Mouse (Mus musculus): ENCODE results near the gene Scnn1b.
A peak's percentile ranks its signal among the peaks of the same experiment; 100 is the strongest.

Scnn1b gene

DNA sequence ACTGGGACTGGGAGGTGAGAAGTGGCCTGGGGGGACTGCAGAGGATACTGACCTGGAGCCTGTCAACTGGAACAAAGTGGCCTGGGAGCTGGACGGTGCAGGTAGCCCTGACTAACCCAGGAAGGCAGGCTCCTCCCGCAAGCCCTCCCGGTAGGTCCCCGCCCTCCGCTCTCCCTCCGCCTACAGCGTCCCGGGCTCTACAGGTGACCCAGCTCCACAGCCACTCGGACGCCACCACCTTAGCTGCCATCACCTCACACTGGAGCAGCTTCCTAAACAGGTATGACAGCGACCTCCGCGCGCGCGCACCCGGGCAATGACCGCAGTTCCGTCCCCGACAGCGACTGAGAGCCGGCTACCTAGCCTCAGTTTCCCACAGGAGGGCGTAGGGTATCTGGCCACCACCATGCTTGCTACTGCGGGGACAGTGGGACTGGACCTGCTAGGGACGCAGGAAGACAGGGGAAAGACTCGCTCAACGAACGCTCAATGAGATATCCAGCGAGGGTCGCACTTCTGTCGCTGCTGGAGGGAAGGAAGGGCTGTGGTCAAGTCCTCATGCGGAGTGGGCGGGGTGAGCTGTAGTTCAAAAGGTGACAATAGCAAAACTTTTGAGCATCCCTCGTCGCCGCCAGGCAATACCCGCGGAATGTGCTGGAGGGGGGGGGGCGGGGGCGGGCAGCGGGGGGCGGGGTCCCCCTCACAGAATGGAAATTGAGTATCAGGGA is at the start of gene Scnn1b:
Scnn1b (plus strand) TSS at position 181 of the 728 bp plus-strand sequence.
- peak; percentile 15 for DNase-seq

DNA sequence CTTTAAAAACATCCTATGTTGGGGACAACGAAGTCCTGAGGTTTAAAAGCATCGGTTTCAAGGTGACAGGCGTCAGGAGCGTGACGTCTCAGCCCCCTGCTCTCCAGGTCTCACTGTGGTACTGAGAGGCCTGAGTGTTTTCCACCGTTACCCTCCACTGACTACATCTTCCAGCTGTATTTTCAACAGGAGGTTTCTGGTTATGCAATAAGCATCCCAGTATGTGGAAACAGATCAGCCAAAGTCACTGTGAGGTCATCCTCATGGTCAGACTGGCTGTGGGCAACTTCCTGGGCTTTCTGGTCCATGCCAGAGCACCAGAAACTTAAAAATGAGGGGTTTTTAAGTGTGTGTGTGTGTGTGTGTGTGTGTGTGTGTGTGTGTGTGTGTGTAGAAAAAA is 43.2 kb upstream of the Scnn1b start:
- DNase-seq = no peak

GRCm38 (mm10) chr7:121828481-121828880 is 36.4 kb upstream of the Scnn1b start:
- no peak for DNase-seq

- DNase-seq = no peak
Measured at GRCm38 (mm10) chr7:121835392-121835791, 29.4 kb upstream of the Scnn1b start.

DNA sequence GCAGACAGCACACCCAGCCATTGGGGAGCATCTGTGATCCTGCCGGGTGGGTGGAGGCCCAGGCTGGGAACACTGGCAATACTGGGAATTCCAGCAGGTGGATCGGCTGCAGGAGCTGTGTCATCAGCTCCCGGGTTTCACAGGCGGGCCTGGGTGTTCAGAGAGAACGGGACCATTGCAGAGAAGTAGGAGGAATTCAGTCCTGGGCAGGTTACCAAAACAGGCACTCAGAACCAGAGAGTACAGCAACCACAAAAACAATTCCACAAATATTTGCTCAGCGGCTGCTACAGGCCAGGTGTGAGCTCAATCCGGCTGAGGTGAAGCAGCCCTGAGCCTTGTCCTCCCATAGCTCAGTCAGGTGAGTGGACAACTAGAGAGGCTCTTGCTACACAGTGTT is 28.0 kb upstream of the Scnn1b start:
- DNase-seq = no peak

GRCm38 (mm10) chr7:121840810-121841209 is 24.0 kb upstream of the Scnn1b start:
- no peak for DNase-seq

DNA sequence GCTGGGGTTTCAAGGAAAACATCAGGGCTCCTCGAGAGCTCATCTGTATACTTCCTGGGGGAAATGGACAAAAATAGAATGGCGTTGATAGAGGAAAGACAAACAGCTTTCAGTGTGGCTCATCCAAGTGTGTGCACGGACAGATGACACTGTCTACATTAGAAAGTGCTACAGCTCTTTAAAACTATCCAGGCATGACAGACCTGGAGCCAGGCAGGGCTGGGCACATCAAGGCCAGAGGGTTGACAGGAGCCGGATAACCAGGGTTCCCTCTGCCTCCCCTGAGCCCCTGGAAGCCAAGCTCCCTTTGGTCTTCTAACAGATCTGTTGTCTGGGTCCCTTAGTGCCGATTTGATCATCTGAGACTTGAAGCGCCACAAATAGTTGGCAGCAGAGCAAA is 22.6 kb upstream of the Scnn1b start:
- no peak for DNase-seq

DNA sequence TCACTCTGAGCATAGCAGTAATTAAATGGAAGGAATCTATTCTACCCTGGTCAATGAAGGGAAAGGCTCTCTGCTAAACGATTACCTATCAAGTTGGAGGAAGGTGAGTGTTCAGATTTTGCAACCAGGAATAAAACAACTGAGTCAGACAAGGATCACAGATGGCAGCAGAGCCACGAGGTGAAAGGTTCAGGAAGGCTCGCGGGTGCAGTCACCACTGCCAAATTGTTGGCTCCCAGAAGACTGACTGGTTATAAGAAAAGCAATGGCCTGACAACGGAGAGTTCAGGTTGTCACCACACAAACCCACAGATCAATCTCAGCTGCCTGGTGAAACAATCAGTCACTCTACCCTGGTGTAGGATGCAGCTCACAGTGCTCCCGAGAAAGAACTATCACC is 18.9 kb upstream of the Scnn1b start:
- no peak for DNase-seq

- DNase-seq = no peak
Measured at GRCm38 (mm10) chr7:121848537-121849168, 16.2 kb upstream of the Scnn1b start.

- DNase-seq = no peak
Measured at GRCm38 (mm10) chr7:121857177-121857884, 7.5 kb upstream of the Scnn1b start.

GRCm38 (mm10) chr7:121858939-121859338 is 5.9 kb upstream of the Scnn1b start:
- no peak for DNase-seq

DNA sequence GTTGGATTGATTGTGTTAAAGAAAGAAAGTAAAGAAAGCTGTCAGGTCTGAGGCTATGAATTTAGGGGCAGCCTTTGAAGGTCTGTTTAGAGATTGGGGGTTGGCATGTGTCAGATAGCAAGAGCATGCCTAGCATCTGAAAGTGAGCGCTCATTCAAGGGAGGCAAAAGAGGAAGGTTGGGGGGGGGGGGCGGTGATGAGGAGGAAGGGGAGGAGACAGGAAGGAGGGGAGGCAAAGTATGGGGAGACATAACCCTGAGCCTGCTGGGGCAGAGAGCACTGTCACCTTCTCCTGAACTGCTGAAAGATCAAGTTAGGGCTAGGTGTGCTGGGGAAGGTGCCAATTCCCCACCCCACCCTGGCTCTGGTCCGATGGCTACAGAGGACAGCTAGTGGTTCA is 6.8 kb downstream of the Scnn1b start:
- DNase-seq = no peak

- peak; percentile 16 for DNase-seq
Measured at GRCm38 (mm10) chr7:121873998-121874397, 9.2 kb downstream of the Scnn1b start.

DNA sequence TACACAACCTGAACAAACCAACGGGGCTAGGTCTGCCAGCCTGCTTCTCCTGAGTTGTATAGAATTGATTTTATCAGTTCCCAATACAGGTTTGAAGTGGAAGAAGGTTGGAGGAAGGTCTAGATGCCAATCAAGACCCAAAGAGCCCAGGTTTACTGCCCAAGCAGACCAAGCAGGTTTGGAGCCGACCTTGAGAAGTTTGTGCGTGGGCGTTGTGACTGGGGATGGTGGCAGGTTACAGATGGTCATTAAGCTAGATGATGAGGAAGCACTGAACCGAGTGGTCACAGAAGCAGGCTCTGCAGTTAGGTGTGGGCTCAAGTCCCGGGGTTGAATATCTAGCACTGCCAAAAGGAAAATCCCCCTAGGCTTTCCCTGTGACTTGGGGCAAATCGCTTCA is 9.9 kb downstream of the Scnn1b start:
- DNase-seq = no peak

DNA sequence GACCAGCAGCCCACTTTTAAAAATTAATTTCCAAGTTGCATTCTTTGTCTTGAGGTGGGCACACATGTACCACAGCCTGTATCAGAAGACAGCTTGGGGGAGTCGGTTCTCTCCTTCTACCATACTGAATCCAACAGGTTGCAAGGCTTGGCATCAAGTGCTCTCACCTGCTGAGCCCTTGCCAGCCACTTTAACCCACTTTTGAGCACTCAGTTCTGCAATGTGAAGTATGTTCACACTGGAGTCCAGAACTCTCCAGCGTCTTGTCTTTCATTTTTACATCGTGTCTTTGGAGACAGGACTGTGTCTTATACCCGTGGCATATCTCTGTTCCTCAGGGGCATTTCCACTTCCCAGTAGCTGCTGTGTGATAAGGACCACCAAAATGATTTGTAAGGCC is 15.4 kb downstream of the Scnn1b start:
- DNase-seq = no peak

GRCm38 (mm10) chr7:121890636-121891360 is 26.0 kb downstream of the Scnn1b start:
- DNase-seq = no peak

GRCm38 (mm10) chr7:121896689-121897088 is 31.9 kb downstream of the Scnn1b start:
- DNase-seq = no peak

- peak; percentile 54 for DNase-seq
Measured at GRCm38 (mm10) chr7:121899311-121899710, 34.5 kb downstream of the Scnn1b start.

DNA sequence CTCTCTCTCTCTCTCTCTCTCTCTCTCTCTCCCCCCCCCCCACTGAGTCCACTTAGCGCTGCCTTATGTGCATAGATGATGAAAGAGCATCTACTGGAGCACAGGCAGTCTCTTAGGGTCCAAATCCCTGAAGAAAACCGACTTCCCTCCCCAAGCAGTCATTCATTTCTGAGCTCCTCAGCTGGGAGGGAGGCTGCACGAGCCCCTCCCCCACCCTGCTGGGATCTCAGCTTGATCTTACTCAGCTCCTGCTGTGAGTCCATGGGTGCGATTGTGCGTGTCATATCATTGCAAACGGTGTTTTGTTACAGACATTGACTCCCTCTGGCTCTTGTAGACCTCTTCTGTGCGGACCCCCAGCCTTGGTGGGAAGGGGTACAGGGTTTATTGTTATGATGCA is 35.1 kb downstream of the Scnn1b start:
- DNase-seq = no peak

GRCm38 (mm10) chr7:121902757-121903411 is 38.0 kb downstream of the Scnn1b start:
- no peak for DNase-seq

DNA sequence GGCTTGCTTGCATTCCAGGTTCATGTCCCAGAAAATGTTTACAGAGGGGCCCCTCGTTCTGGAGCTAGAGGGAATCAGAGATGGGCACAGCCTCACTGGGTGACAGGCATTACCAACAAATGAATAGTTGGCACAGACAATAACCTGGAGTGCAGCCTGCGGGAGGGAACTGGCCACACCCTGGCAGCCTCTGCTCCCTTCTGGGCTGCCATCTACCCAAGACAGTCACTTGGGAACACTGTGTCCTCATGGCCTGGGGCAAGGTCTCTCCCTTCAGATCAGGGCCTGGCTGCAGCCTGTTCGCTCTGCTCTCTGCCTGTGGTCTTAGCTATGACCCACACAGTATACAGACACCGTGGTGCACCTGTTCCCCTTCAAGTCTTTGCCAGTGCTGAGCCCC is 42.0 kb downstream of the Scnn1b start:
- DNase-seq = peak; percentile 6

DNA sequence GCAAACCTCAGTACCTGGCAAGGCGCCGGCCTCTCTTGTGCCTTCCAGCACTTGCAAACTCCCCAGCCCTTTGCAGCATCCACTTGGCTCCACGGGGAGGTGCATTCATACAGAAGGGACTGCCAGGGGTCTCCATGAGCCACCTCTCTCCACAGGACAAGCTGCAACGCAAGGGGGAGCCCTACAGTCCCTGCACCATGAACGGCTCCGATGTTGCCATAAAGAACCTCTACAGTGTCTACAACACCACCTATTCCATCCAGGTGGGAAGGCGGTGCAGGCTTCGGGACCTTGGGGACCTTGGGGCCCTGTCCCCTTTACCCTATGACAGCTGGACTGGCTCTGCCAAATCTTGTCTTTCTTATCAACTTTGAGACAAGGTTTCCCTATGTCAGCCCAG is 47.4 kb downstream of the Scnn1b start:
- no peak for DNase-seq

DNA sequence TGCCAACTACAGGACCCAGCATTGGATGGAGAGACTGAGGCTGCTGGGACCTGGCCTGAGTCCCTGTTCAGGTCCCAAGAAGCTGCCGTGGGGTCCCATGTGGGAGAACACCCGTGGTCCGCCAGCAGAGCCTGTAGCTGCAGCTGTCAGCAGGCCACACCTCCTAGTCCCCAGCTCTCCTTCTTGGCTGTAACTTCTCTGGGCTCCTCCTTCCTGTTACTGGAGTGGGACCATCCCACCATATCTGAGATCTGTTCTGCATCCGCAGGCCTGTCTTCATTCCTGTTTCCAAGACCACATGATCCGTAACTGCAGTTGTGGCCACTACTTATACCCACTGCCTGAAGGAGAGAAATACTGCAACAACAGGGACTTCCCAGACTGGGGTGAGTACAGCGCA is 49.1 kb downstream of the Scnn1b start:
- no peak for DNase-seq

Data from kidney, adult 18-20 months (tissue).